Mouse (Mus musculus) cerebellum, adult 2 months (tissue): ENCODE data around the gene Mmp24.

Experiments used
- CTCF ChIP-seq: fragments of 200-500 bp; IDR thresholded peaks from 2 replicates; pipeline ENCODE4 v1.5.1; 2011; ENCODE audit warnings: low read depth, mild to moderate bottlenecking, control low read depth, low read length, moderate library complexity, borderline replicate concordance; ENCODE audit not compliant: insufficient read depth
- POLR2A ChIP-seq: fragments of 200-500 bp; IDR thresholded peaks from 2 replicates; pipeline ENCODE4 v1.6.1; 2011; ENCODE audit warnings: low read length, control low read depth, borderline replicate concordance; ENCODE audit not compliant: insufficient read depth

- TF ChIP-seq POLR2A (no peak), CTCF (no peak)
Observed at GRCm38 (mm10) chr2:155777688-155777985, 2.5 kb downstream of the Mmp24 start.
